Mouse (Mus musculus) heart, adult 18-20 months (tissue): ENCODE measurements at regions not wholly inside any gene's neighbourhood (a gene's known extent, or its start where the extent isn't known, plus 50 kb on each side); places are given as distances from the start of the nearest gene placed in this dataset.
"Not testable (repeated sequence)": the region's sequence is repeated elsewhere in the genome, so short reads cannot be mapped to it uniquely, and the experiment has no call there.

Experiments used
- DNase-seq, 2 experiments: peaks; one replicate each; pipeline ENCODE4 v3.0.0; 2021 to 2022; ENCODE audit warnings: mixed read lengths in 1 of 2

DNA sequence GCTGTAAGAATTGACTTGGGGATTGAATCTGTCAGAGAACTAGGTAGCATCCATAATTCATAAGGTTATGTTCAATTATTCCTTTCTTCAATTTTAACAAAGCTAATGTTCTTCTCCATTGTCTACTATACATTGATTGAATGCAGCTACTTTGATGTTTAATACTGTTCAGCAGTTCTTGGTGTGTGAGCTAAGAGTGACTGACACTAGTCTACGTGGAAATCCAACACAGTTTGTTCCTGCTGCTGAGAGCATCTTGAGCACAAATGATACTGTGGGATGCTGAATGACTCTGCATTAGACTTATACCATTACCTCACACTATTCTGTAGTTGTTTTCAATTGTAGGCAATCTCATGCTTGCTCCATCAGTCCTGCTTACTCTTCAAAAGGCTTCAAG lies 249.4 kb upstream of the Akr1e1 start:
- no peak for DNase-seq

DNA sequence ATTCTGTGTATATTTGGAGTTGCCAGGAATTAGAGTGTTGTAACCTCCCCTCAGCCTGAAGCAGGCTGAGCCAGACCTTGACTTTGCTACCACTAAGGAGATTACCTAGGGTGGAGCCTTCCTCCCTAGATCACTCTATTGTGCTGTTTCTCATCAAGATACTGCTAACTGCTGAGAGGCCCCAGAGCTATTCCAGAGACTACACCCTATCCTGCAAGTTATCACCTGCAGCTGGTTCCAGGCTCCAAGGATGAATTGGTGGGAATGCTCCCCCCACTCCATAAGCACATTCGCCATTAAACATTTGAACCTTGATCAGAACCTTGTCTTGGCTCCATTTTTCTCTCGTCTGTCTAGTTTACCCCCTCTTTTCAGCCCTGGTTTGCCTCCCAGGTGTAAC lies 230.5 kb upstream of the Akr1e1 start:
- not testable (repeated sequence) for DNase-seq

DNA sequence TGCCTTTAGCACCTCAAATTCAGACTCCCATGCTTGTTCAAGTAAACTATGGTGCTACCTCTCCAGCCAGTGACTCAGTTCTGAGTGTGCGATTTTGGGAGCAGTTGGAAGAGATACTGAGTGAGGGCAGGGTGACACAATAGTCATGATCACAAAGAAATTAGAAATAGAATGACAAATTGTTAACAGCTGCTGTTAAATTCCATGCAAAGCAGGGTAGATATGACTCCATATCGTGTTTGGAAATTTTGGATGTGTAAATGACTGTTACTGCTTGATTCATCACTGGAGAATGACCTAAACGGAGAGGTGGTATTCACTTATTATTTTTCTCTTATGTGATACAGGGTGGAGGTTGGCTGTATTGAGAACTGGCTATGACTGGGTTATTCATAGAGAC lies 217.8 kb upstream of the Akr1e1 start:
- no peak for DNase-seq

DNA sequence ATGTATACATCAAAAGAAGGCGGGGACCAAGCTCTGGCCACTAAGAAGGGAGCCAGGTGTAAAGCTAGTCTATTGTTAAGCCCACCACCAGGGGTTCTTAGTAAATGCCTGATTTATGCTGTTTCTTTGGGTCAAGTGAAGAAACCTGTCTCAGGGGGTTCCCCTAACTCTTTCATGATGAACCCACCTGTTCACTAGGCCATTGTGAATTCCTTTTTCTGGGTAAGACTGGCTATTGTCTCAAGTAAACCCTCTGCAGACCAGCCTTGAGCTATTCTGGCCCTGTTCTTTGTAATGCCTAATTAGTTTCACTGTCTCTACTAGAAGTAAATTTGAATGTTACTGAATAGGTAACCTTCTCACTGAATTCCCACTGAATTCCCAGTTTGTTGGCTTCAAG lies 216.8 kb upstream of the Akr1e1 start:
- DNase-seq: not testable (repeated sequence)

DNA sequence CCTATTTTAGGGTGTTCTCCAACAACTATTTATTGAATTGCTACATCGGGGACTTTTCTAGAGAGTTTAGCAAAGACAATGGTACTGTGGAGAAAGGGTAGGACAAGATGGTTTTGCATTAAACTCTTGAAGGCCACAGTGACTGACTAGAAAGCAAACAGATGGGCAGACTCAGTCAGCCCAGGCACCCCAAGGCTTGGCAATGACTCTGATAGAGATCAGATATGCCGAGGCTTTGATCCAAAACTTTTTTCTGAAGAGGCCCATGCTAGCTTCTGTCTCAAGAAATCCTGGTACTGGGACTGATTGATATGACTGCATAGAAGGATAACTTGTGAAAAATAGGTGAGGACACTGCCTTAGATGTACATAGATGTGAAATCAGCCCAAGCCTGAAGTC lies 197.9 kb upstream of the Akr1e1 start:
- DNase-seq: no peak

DNA sequence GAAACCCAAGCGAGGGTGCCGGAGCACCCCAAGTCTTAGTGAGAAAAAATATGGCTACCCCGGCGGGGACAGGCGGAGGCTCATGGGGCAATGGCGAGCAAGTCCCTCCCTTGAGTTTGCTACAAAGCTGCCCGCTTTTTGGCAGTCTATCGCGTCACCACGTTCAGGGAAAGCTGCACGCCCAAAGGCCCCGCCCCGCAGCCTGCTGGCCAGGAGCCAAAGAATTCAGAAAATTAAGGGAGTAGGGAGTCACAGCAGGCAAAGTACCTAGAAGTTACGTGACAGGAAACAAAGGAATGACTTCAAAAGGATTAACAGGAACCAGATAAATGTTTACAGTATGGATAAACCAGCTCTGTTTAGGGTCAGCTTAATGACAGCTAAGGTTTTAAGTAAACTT lies 191.7 kb upstream of the Akr1e1 start:
- DNase-seq: no peak

DNA sequence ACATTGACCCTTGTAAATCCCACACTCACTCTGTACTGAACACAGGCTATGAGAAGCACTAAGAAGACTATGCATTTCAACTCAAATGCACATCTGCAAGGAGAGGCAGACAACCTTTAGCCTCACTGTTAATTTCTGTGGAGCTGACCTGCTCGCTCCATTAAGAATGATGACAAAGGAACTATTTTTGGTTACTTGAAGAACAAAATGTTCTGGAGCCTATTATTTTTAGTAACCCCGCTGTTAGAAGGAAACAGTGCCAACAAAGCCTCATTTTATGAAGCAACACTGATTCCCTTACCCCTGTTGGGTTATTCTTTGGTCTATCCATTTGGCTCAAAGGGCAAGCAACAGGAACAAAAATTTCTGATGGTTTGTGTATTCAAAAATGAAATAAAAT lies 182.2 kb upstream of the Akr1e1 start:
- peak; percentile 26 to 43 for DNase-seq

DNA sequence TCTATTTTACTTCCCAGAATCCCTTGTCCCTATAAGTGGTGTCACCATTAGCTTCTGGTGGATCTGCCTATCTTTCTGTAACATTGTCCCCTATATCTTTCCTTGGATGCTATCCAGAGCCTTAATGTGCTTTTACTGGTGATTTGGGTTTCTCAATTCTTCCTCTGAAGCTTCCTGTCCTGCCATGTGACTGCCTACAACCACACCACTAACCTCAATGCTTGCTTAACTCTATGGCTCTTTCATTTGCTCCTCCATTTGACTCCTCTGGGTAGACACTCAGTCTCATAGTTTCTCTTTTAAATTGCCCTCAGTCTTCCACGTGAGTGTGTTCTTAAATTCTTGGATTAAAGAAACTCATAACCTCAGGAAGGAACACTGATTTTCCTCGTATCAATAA lies 181.4 kb upstream of the Akr1e1 start:
- DNase-seq: no peak

DNA sequence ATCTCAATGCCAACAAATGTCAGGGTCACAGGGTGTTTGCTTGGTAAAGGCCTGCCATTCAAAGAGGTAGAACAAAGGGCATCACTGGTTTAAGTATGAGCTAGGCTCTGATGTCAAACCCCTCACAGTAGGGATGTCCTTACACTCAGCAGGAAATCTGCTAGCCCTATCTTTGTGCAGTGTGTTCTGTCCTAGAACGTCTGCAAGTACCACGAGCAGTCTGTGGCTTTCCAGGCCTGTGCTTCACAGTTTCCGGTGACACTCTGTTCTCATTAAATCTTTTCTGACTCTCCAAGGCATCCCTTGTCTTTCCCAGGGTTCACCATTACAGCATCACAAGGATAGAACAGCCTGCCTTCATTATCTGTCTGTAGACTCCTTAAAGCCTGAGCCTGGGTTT lies 174.3 kb upstream of the Akr1e1 start:
- no peak for DNase-seq

DNA sequence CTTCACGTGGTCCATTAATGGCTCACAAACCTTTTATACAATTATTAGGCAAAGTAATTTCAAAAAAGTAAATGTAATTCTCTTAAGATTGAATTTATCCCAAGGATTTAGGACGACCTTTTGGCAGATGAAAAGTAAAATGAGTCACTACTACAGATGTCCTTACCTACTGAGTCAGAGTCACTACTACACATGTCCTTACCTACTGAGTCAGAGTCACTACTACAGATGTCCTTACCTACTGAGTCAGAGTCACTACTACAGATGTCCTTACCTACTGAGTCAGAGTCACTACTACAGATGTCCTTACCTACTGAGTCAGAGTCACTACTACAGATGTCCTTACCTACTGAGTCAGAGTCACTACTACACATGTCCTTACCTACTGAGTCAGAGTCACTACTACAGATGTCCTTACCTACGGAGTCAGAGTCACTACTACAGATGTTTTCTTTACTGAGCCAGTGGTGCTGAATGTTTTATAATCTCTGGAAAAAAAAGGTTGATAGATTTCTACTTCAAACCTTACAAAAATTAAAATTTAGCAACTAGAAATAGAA lies 169.4 kb upstream of the Akr1e1 start:
- DNase-seq: not testable (repeated sequence)

DNA sequence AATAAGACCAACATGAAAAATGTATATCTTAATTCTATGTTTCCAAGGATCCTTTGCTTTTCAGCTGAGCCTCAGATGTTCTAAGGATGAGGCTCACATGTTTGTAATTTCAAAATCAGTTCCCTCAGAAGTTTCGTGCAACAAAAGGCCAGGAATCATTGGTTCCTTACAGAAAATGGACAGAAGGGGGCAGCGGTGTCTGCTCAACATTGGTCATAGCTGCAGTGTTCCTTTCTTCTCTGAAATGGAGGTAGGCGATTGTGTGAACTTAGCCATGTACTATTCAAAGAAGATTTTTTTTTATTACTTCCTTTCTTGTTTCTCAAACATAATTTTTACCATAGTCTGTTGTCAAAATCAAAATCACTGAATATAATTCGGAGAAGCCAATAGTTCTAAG lies 167.9 kb upstream of the Akr1e1 start:
- DNase-seq: peak; percentile 66 to 84

DNA sequence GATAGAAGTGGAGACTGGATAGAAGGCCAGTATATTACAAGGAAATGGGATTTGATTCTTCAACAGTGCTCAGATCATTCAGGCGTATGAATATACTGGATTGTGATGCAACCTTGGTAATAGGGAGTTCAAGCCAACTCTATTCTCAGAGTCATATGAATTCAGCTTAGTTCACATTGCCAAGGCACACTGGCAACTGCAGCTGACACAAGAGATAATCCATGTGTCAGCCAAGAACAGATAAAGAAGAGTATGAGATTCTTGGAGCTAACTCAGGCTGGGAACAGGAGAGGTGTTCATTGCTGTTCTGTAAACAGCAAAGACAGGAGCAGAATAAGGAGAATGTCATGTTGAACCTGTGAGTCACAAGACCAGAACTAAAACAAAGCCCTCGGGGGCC lies 163.3 kb upstream of the Akr1e1 start:
- peak; percentile 59 to 72 for DNase-seq

DNA sequence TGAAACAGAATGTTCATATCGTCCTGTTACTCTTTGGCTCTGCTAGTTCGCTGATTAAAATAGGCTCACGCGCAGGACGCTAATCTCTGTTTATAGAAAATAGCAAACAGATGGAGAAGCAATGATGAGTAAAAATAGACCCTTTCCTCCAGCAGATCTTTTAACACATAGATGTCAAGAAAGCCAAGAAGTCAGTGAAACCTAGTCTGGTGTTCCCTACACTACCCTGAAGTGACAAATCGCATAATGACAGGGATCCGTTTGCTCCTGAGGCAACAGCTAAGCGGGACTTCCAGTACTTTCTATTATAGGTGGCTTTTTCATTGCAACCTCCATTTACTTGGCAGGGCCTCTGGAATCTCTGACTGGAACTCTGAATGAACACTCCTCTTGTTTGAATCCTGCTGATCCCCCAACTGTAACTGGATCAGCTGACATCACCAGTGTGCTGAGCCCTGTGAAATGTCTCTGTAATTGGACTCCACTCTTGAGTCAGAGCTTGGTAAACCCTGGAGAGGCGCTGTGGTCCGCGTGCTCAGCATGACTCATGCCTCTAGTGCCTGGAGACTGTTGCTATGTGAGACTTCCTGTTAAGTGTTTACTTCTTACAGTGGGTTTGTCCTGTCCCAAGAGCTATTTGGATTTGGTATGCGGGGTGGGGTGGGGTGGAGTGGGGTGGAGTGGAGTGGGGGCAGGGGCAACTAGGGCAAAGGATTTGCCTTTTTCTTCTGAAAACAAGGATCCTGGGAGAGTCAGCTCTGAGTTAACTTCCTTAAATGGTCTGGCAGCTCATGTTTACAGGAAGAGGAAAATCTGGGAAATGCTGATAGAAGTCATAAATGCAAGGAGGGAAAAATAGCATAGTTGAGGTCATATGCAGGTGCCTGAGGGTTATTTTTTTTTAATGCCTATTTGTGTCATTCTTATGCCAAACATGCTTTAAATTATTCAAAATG lies 162.4 kb upstream of the Akr1e1 start:
- DNase-seq: peak; percentile 91 to 97

DNA sequence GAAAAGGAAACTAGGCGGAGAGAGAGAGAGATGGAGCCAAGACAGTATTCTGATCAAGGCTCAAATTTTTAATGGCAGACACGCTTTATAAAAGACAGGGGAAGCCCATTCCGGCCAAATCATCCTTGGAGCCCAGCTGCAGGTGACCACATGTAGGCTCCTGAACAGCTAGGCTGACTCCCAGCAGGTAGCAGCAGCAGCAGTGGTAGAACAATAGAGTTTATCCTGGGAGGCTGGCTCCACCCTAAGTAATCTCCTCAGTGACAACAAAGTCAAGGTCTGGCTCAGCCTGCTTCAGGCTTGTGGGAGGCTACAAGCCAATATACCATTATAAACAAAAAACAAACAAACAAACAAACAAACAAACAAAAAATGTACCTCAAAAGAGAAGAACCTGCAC lies 151.0 kb upstream of the Akr1e1 start:
- no peak for DNase-seq

DNA sequence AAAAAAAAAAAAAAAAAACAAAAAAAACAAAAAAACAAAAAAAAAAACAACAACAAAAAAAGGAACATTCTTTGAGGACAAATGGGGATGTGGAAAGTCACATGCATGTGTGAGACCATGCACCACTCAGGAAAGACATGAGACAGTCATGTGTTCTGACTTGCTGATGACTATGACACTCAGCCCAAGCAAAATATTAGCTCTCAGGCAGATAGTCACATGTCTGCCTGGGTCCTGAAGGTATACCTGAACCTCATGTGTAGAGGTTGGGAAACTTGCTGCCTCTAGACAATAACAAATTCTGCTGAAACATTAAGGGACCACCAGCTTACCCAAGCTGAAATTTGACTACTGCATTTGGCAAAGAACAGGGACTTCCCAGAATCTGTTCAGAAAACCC lies 147.6 kb upstream of the Akr1e1 start:
- DNase-seq: no peak

DNA sequence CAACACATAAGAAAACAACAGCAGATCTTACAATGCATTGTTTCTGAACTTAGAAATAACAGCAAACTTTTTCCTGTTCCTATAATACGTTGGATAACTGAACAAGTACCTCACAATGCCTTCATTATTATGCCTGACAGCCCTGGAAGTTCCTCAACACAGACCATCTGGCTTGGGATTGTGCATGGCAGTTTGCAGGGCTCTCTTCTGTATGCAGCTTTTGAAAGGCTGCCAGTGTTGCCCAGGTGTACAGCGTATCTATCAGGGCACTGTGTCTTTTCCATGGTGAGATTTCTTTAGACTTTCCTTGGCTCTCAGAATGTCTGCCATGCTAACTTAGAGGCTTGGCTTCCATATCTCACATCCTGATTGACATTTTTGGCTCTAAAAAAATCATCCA lies 134.0 kb upstream of the Akr1e1 start:
- DNase-seq: no peak

DNA sequence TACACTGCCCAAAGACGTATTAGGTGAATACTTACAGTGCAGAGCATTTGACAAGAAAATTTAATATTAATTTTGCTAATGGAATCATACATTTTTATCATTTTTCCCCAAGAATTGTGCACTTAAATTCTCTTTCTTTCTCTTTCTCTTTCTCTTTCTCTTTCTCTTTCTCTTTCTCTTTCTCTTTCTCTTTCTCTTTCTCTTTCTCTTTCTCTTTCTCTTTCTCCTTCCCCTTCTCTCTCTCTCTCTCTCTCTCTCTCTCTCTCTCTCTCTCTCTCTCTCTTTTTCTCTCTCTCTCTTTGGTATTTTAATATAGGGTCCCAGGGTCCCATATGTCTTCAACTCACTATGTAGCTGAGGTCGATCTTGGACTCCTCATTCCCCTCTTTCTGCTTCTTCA lies 107.3 kb upstream of the Akr1e1 start:
- not testable (repeated sequence) for DNase-seq

DNA sequence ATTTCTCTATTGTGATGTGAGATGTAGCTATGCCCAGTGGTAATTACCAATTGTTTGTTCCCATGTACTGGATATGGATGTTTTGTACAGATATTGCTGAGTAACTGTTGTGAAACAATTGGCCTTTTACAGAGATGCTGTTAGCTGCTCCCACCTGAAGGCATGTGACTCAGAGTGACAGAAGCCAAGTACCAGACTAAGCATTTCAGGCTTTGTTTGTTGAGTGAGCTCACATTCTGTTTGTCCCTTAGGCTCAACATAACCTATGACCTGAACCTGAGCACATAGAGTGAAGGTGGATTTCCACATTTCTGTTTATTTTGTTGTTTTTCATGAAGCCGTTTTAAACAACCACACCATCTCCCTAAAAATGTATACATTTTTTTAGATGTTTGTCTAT lies 105.8 kb upstream of the Akr1e1 start:
- no peak for DNase-seq

DNA sequence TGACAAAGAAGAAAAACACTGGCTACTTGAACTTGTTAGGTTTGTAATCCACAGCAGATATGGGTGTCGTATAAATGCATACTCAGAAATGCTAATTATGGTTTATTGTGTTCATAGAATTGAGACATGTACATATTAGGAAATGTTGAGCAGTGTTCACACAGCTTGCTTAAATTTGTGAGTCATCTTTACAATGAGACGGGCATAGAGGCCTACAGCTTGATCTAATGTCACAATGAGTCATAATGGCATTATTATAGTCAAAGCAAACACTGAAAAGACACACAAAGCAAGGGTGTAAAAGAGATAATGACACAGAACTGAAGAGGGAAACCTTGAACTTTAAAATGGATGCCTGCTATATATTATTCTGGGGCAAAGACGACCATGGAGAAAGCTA lies 103.7 kb upstream of the Akr1e1 start:
- DNase-seq: no peak

DNA sequence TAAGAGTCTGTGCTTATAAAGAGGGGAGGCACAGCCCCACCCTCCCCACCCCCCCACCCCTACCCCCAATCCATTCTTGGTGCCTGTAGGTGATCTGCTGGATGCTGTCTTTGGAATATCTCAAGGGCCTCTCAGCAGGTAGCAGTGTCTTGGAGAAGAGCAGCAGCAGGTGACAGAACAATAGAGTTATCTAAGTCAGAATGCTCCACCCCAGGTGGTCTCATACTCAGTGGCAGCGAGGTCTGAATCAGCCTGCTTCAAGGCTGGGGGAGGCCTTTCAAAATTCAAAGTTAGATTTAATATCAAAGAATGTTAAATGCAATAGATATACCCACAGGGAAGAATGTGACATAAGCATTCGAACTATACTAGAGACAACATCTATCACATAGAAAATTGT lies 90.6 kb upstream of the Akr1e1 start:
- not testable (repeated sequence) for DNase-seq

DNA sequence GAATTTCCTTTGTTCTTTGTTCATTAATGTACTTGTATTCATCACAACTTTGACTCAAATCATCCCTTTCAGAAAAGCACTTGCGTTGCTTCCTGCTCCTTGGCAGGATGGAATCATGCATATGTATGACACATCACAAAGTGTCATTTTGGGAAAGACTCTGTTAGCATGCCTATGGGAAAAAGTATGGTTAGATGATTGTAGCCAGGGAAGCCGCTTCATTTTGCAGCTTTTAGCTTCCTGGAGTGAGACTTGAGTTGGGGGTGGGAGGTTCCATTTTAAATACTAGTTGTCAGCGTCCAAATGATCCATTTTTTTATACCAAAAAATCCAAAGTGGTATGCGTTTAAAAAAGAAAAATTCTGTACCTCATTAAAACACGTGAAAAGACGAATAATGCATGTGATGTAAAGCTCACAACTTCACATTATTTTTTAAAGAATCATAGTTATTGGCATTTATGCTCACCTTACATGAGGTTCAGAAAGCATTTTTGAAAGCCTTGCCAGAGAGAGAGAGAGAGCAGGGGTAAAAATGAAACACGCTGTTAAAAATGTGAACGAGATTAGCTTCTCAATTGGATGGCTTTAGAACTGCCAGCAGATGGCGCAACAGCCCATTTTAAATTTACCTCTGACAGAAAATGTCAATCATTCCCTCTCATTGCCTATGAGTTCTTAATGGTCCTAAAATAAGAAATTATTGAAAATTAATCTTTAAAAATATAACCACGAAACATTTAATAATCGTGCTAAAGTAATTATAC lies 57.6 kb upstream of the Akr1e1 start:
- peak; percentile 55 to 80 for DNase-seq

DNA sequence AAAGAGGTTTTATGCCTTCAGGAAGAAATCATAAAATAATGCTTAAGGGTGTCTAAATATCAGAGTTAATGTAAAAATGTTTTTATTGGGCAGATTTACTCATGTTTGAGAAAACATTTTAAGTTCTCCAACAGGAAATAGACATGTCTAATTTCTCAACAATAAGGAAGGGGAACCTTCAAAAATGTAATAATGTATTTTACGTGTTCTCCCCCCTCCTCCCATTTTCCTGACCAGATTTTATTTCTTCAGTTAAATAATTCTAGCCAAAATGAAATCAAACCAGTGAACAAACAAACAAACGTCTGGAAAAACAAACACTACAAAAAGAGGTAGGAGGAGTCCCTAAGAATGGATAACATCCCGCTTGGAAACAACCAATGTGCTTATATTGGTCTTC lies 54.4 kb upstream of the Akr1e1 start:
- DNase-seq: no peak
